Mouse (Mus musculus): ENCODE measurements around the gene Zhx3. TPM values are rescaled to one million over a fixed set of nuclear protein-coding genes. Genes with fewer than 3 reads are reported as not detected.
A peak's percentile ranks its signal among the peaks of the same experiment; 100 is the strongest.

Gene Zhx3
- total RNA-seq, 2 experiments from 2014 or later: 93.9 to 107 TPM

GRCm38 (mm10) chr2:160766371-160766771 is 106.4 kb downstream of the Zhx3 start:
- DNase-seq (ENCODE audit: extremely low spot score in 1 of 2, low spot score in 1 of 2): no peak

GRCm38 (mm10) chr2:160765096-160765495 is 107.7 kb downstream of the Zhx3 start:
- no peak for DNase-seq (ENCODE audit: extremely low spot score in 1 of 2, low spot score in 1 of 2)

- no peak for DNase-seq (ENCODE audit: extremely low spot score in 1 of 2, low spot score in 1 of 2)
These were observed 108.4 kb downstream of the Zhx3 start for GRCm38 (mm10) chr2:160764386-160764785.

- DNase-seq (ENCODE audit: extremely low spot score in 1 of 2, low spot score in 1 of 2): no peak
These were observed 109.0 kb downstream of the Zhx3 start for GRCm38 (mm10) chr2:160763816-160764215.

GRCm38 (mm10) chr2:160760433-160761184 is 112.2 kb downstream of the Zhx3 start:
- peak; percentile 50 to 75 for DNase-seq (ENCODE audit: extremely low spot score in 1 of 2, low spot score in 1 of 2)

GRCm38 (mm10) chr2:160756583-160757203 is 116.1 kb downstream of the Zhx3 start:
- DNase-seq (ENCODE audit: extremely low spot score in 1 of 2, low spot score in 1 of 2): no peak

- DNase-seq (ENCODE audit: extremely low spot score in 1 of 2, low spot score in 1 of 2): no peak
These were observed 125.7 kb downstream of the Zhx3 start for GRCm38 (mm10) chr2:160747075-160747474.

GRCm38 (mm10) chr2:160746637-160747036 is 126.2 kb downstream of the Zhx3 start:
- DNase-seq (ENCODE audit: extremely low spot score in 1 of 2, low spot score in 1 of 2): no peak

GRCm38 (mm10) chr2:160745497-160745896 is 127.3 kb downstream of the Zhx3 start:
- no peak for DNase-seq (ENCODE audit: extremely low spot score in 1 of 2, low spot score in 1 of 2)

- DNase-seq (ENCODE audit: extremely low spot score in 1 of 2, low spot score in 1 of 2): no peak
These were observed 128.0 kb downstream of the Zhx3 start for GRCm38 (mm10) chr2:160744823-160745210.

- peak in 1 of 2 experiments; percentile 68 for DNase-seq (ENCODE audit: extremely low spot score in 1 of 2, low spot score in 1 of 2)
These were observed 128.6 kb downstream of the Zhx3 start for GRCm38 (mm10) chr2:160744040-160744822.

- DNase-seq (ENCODE audit: extremely low spot score in 1 of 2, low spot score in 1 of 2): no peak
These were observed 130.6 kb downstream of the Zhx3 start for GRCm38 (mm10) chr2:160742161-160742609.

GRCm38 (mm10) chr2:160741580-160741979 is 131.2 kb downstream of the Zhx3 start:
- DNase-seq (ENCODE audit: extremely low spot score in 1 of 2, low spot score in 1 of 2): no peak

- DNase-seq (ENCODE audit: extremely low spot score in 1 of 2, low spot score in 1 of 2): no peak
These were observed 132.2 kb downstream of the Zhx3 start for GRCm38 (mm10) chr2:160740521-160741156.

GRCm38 (mm10) chr2:160739647-160740356 is 133.0 kb downstream of the Zhx3 start:
- DNase-seq (ENCODE audit: extremely low spot score in 1 of 2, low spot score in 1 of 2): no peak

- no peak for DNase-seq (ENCODE audit: extremely low spot score in 1 of 2, low spot score in 1 of 2)
These were observed 134.4 kb downstream of the Zhx3 start for GRCm38 (mm10) chr2:160738354-160738753.

GRCm38 (mm10) chr2:160736466-160736865 is 136.3 kb downstream of the Zhx3 start:
- no peak for DNase-seq (ENCODE audit: extremely low spot score in 1 of 2, low spot score in 1 of 2)

GRCm38 (mm10) chr2:160735706-160736310 is 137.0 kb downstream of the Zhx3 start:
- no peak for DNase-seq (ENCODE audit: extremely low spot score in 1 of 2, low spot score in 1 of 2)

GRCm38 (mm10) chr2:160734331-160734730 is 138.5 kb downstream of the Zhx3 start:
- DNase-seq (ENCODE audit: extremely low spot score in 1 of 2, low spot score in 1 of 2): no peak

- no peak for DNase-seq (ENCODE audit: extremely low spot score in 1 of 2, low spot score in 1 of 2)
These were observed 139.7 kb downstream of the Zhx3 start for GRCm38 (mm10) chr2:160733131-160733531.

All from layer of hippocampus, postnatal 25 days (tissue).